Mouse (Mus musculus): ENCODE data around the gene Rapgef4.

The Rapgef4 gene

GRCm38 (mm10) chr2:72234943-72235342 is 253.9 kb downstream of the Rapgef4 start:
- peak; percentile 66 for DNase-seq (ENCODE audit: low spot score)

GRCm38 (mm10) chr2:72235361-72235901 is 254.4 kb downstream of the Rapgef4 start:
- no peak for DNase-seq (ENCODE audit: low spot score)

GRCm38 (mm10) chr2:72238421-72238820 is 257.4 kb downstream of the Rapgef4 start:
- no peak for DNase-seq (ENCODE audit: low spot score)

- no peak for DNase-seq (ENCODE audit: low spot score)
Observed at GRCm38 (mm10) chr2:72238925-72239324, 257.9 kb downstream of the Rapgef4 start.

- no peak for DNase-seq (ENCODE audit: low spot score)
Observed at GRCm38 (mm10) chr2:72239456-72239855, 258.4 kb downstream of the Rapgef4 start.

- no peak for DNase-seq (ENCODE audit: low spot score)
Observed at GRCm38 (mm10) chr2:72239993-72240392, 259.0 kb downstream of the Rapgef4 start.

- DNase-seq (ENCODE audit: low spot score): no peak
Observed at GRCm38 (mm10) chr2:72240691-72241090, 259.7 kb downstream of the Rapgef4 start.

- DNase-seq (ENCODE audit: low spot score): no peak
Observed at GRCm38 (mm10) chr2:72241714-72242472, 260.9 kb downstream of the Rapgef4 start.

GRCm38 (mm10) chr2:72242910-72243675 is 262.1 kb downstream of the Rapgef4 start:
- no peak for DNase-seq (ENCODE audit: low spot score)

- no peak for DNase-seq (ENCODE audit: low spot score)
Observed at GRCm38 (mm10) chr2:72245631-72246030, 264.6 kb downstream of the Rapgef4 start.

- no peak for DNase-seq (ENCODE audit: low spot score)
Observed at GRCm38 (mm10) chr2:72246376-72246775, 265.3 kb downstream of the Rapgef4 start.

GRCm38 (mm10) chr2:72247819-72248218 is 266.8 kb downstream of the Rapgef4 start:
- DNase-seq (ENCODE audit: low spot score): no peak

- no peak for DNase-seq (ENCODE audit: low spot score)
Observed at GRCm38 (mm10) chr2:72252510-72253505, 271.8 kb downstream of the Rapgef4 start.

GRCm38 (mm10) chr2:72253882-72254281 is 272.8 kb downstream of the Rapgef4 start:
- no peak for DNase-seq (ENCODE audit: low spot score)

- no peak for DNase-seq (ENCODE audit: low spot score)
Observed at GRCm38 (mm10) chr2:72254813-72255582, 274.0 kb downstream of the Rapgef4 start.

GRCm38 (mm10) chr2:72260704-72261103 is 279.7 kb downstream of the Rapgef4 start:
- no peak for DNase-seq (ENCODE audit: low spot score)

GRCm38 (mm10) chr2:72262814-72263480 is 281.9 kb downstream of the Rapgef4 start:
- DNase-seq (ENCODE audit: low spot score): no peak

- no peak for DNase-seq (ENCODE audit: low spot score)
Observed at GRCm38 (mm10) chr2:72267390-72267789, 286.4 kb downstream of the Rapgef4 start.

- no peak for DNase-seq (ENCODE audit: low spot score)
Observed at GRCm38 (mm10) chr2:72269651-72270341, 288.8 kb downstream of the Rapgef4 start.
